Mouse (Mus musculus): ENCODE results near the gene Olfr433. TPM values are rescaled to one million over a fixed set of nuclear protein-coding genes. Genes with fewer than 3 reads are reported as not detected.

Olfr433 gene
- total and polyA plus RNA-seq, 3 experiments, result 0.13 TPM; not detected in 2

Other genes with a start within 250 kb of the Olfr433 start
- 1 to 10 TPM; 2.2 to 3.4 TPM for gene Ifi211, start 127.7 kb upstream of the Olfr433 start, total RNA-seq (2021)
- gene Ifi211, start 127.7 kb upstream of the Olfr433 start, polyA plus RNA-seq (2012; rRNA removed), result 0.13 and 0.22 TPM in 2 replicates
- 10 to 100 TPM in 1 of 2 experiments, 1 to 10 TPM in 1; 9.9 to 15.1 TPM for gene Mndal, start 98.2 kb upstream of the Olfr433 start, total RNA-seq (2021)
- 0.44 and 1.2 TPM in 2 replicates for gene Mndal, start 98.2 kb upstream of the Olfr433 start, polyA plus RNA-seq (2012; rRNA removed)
- 10 to 100 TPM in 1 of 2 experiments, 1 to 10 TPM in 1; 9.5 to 12.3 TPM for gene Ifi203, start 98.0 kb upstream of the Olfr433 start, total RNA-seq (2021)
- gene Ifi203, start 98.0 kb upstream of the Olfr433 start, polyA plus RNA-seq (2012; rRNA removed), result 2.8 and 3.3 TPM in 2 replicates
- gene Ifi202b, start 58.0 kb upstream of the Olfr433 start, total RNA-seq (2021), result not detected
- gene Ifi202b, start 58.0 kb upstream of the Olfr433 start, polyA plus RNA-seq (2012; rRNA removed), result not detected in 2 replicates
- gene Ifi205, start 8.9 kb upstream of the Olfr433 start, total RNA-seq (2021), result 1 to 10 TPM; 6.7 to 8.6 TPM
- 0.02 TPM in 1 of 2 replicates, not detected in the other for gene Ifi205, start 8.9 kb upstream of the Olfr433 start, polyA plus RNA-seq (2012; rRNA removed)
- not detected for gene Olfr432, start 8.5 kb downstream of the Olfr433 start, total RNA-seq (2021)
- 0.15 TPM in 1 of 2 replicates, not detected in the other for gene Olfr432, start 8.5 kb downstream of the Olfr433 start, polyA plus RNA-seq (2012; rRNA removed)
- gene Olfr430, start 25.9 kb downstream of the Olfr433 start, total RNA-seq (2021), result not detected
- not detected in 2 replicates for gene Olfr430, start 25.9 kb downstream of the Olfr433 start, polyA plus RNA-seq (2012; rRNA removed)
- not detected for gene Olfr429, start 43.6 kb downstream of the Olfr433 start, total RNA-seq (2021)
- not detected in 2 replicates for gene Olfr429, start 43.6 kb downstream of the Olfr433 start, polyA plus RNA-seq (2012; rRNA removed)
- not detected for gene Olfr427, start 56.2 kb downstream of the Olfr433 start, total RNA-seq (2021)
- not detected in 2 replicates for gene Olfr427, start 56.2 kb downstream of the Olfr433 start, polyA plus RNA-seq (2012; rRNA removed)
- gene Olfr231, start 80.5 kb downstream of the Olfr433 start, total RNA-seq (2021), result not detected
- not detected in 2 replicates for gene Olfr231, start 80.5 kb downstream of the Olfr433 start, polyA plus RNA-seq (2012; rRNA removed)
- gene Olfr424, start 90.8 kb downstream of the Olfr433 start, total RNA-seq (2021), result not detected
- not detected in 2 replicates for gene Olfr424, start 90.8 kb downstream of the Olfr433 start, polyA plus RNA-seq (2012; rRNA removed)
- not detected for gene Olfr420, start 114.9 kb downstream of the Olfr433 start, total RNA-seq (2021)
- not detected in 2 replicates for gene Olfr420, start 114.9 kb downstream of the Olfr433 start, polyA plus RNA-seq (2012; rRNA removed)
- gene Spta1, start 132.1 kb downstream of the Olfr433 start, total RNA-seq (2021), result under 1 TPM; 0.46 to 0.52 TPM
- gene Spta1, start 132.1 kb downstream of the Olfr433 start, polyA plus RNA-seq (2012; rRNA removed), result 0.02 TPM in 1 of 2 replicates, not detected in the other
- gene Olfr419, start 211.4 kb downstream of the Olfr433 start, total RNA-seq (2021), result not detected
- gene Olfr419, start 211.4 kb downstream of the Olfr433 start, polyA plus RNA-seq (2012; rRNA removed), result not detected in 2 replicates

Measured in adrenal gland, adult 2 months (tissue).